Mouse (Mus musculus) stomach, postnatal 0 days (tissue): ENCODE results near the gene Clic5. TPM values are rescaled to one million over a fixed set of nuclear protein-coding genes. Genes with fewer than 3 reads are reported as not detected.

ENCODE experiments used
- ATAC-seq: fragments of 200-750 bp; cut with Nextera tagmentation; 2 replicates; pipeline ENCODE4 v1.8.0; 2017; ENCODE audit not compliant: low FRiP score, low TSS enrichment
- DNase-seq: peaks from one replicate; pipeline ENCODE4 v3.0.0-alpha.2; 2016; ENCODE audit warnings: low spot score
- H3K27ac ChIP-seq: fragments of 300-500 bp; sonication (generic); replicated peaks from 2 replicates; pipeline ENCODE4 v1.5.1; 2014; ENCODE audit warnings: mild to moderate bottlenecking, control low read depth
- H3K27me3 ChIP-seq: fragments of 300-500 bp; sonication (generic); 2 replicates; pipeline ENCODE4 v1.6.1; 2014; ENCODE audit warnings: low read length; ENCODE audit not compliant: control insufficient read depth, insufficient read depth
- H3K36me3 ChIP-seq: fragments of 300-500 bp; sonication (generic); 2 replicates; pipeline ENCODE4 v1.6.1; 2014; ENCODE audit warnings: low read length, mixed read lengths; ENCODE audit not compliant: control insufficient read depth, insufficient read depth
- H3K4me1 ChIP-seq: fragments of 300-500 bp; sonication (generic); replicated peaks from 2 replicates; pipeline ENCODE4 v1.6.1; 2014; ENCODE audit warnings: antibody characterized with exemption; ENCODE audit not compliant: control insufficient read depth, insufficient read depth
- H3K4me2 ChIP-seq: fragments of 300-500 bp; sonication (generic); replicated peaks from 2 replicates; pipeline ENCODE4 v1.6.1; 2014; ENCODE audit warnings: low read depth, mild to moderate bottlenecking, control low read depth, moderate library complexity
- H3K4me3 ChIP-seq: fragments of 300-500 bp; sonication (generic); 2 replicates; pipeline ENCODE4 v1.5.1; 2014; ENCODE audit warnings: low read depth, low read length, control low read depth
- H3K9ac ChIP-seq: fragments of 300-500 bp; sonication (generic); 2 replicates; pipeline ENCODE4 v1.6.1; 2014; ENCODE audit warnings: mild to moderate bottlenecking, low read length, control low read depth, mixed read lengths
- H3K9me3 ChIP-seq: fragments of 300-500 bp; sonication (generic); 2 replicates; pipeline ENCODE4 v1.6.1; 2016; ENCODE audit warnings: low read length; ENCODE audit not compliant: control insufficient read depth
- CTCF ChIP-seq: IDR thresholded peaks from 2 replicates; pipeline ENCODE4 v1.5.1; 2016; ENCODE audit warnings: antibody characterized with exemption, low read depth, mild to moderate bottlenecking, moderate library complexity
- EP300 ChIP-seq: optimal IDR thresholded peaks from 2 replicates; pipeline ENCODE3; 2016; ENCODE audit warnings: antibody characterized with exemption
- WGBS: fragments of 180-500 bp; shearing (Covaris S2); extraction: QIAGEN DNeasy Blood & Tissue Kit; methylation state at CpG from one replicate; pipeline ENCODE4 v1.1.7; 2014; 5-methylcytosine and 5-hydroxymethylcytosine counted together
- polyA plus RNA-seq: library from polyadenylated mRNA; unstranded; fragments of >200 nt; fragmentation: Nextera tagmentation; extraction: Ambion mirVana; gene quantifications from 2 replicates; pipeline ENCODE4 v1.2.1, GENCODE M21; 2015

Gene Clic5
- polyA plus RNA-seq, 1 experiment from 2014 or later: 3.7 TPM

- Histone ChIP-seq H3K9ac (no peak overlapping the region), H3K27ac (peak overlapping the region; percentile 56; the same call in 1 of the 2 replicates), H3K9me3 (no peaks in the 10 kb centered on the region), H3K36me3 (no peaks in the 10 kb centered on the region), H3K4me2 (0 out of 2 replicates have a peak overlapping the region, but pooled peaks have one; percentile 3), H3K4me3 (no peak overlapping the region), H3K27me3 (no peaks in the 10 kb centered on the region), H3K4me1 (peaks cover 2% of the 10 kb centered on the region; the same call in 1 of the 2 replicates)
- DNase-seq (peak; percentile 54), ATAC-seq (peak; percentile 89)
- 67% methylated on average over 17 of the region's 17 CpGs for WGBS
- no peak for TF ChIP-seq EP300
- TF ChIP-seq CTCF: no peak
Measured at GRCm38 (mm10) chr17:44301224-44301811, 112.9 kb downstream of the Clic5 start.

GRCm38 (mm10) chr17:44304076-44304475, 115.7 kb downstream of the Clic5 start:
- Histone ChIP-seq H3K27me3 (no peaks in the 10 kb centered on the region), H3K36me3 (no peaks in the 10 kb centered on the region), H3K9me3 (no peaks in the 10 kb centered on the region), H3K4me2 (no peak overlapping the region), H3K9ac (no peak overlapping the region), H3K27ac (no peak overlapping the region), H3K4me3 (no peak overlapping the region), H3K4me1 (peaks cover 2% of the 10 kb centered on the region; the same call in 1 of the 2 replicates)
- no peak for DNase-seq
- 93% methylated on average over 1 of the region's 1 CpGs for WGBS
- no peak for ATAC-seq
- TF ChIP-seq EP300: no peak
- no peak for TF ChIP-seq CTCF

GRCm38 (mm10) chr17:44309914-44310622, 121.7 kb downstream of the Clic5 start:
- 51% methylated on average over 10 of the region's 10 CpGs for WGBS
- no peak for DNase-seq

GRCm38 (mm10) chr17:44325314-44325713, 136.9 kb downstream of the Clic5 start:
- no peak overlapping the region for H3K4me2 ChIP-seq
- no peak overlapping the region for H3K9ac ChIP-seq
- no peaks in the 10 kb centered on the region for H3K36me3 ChIP-seq
- no peaks in the 10 kb centered on the region for H3K9me3 ChIP-seq
- ATAC-seq: no peak
- TF ChIP-seq EP300: no peak
- no peak for DNase-seq
- 79% methylated on average over 10 of the region's 10 CpGs for WGBS
- no peaks in the 10 kb centered on the region for H3K27me3 ChIP-seq
- no peak overlapping the region for H3K27ac ChIP-seq
- H3K4me1 ChIP-seq: no peaks in the 10 kb centered on the region
- H3K4me3 ChIP-seq: no peak overlapping the region

More at GRCm38 (mm10) chr17:44309914-44310622, 121.7 kb downstream of the Clic5 start:
- no peak for ATAC-seq
- no peak overlapping the region for H3K4me2 ChIP-seq
- H3K9me3 ChIP-seq: no peaks in the 10 kb centered on the region
- H3K36me3 ChIP-seq: no peaks in the 10 kb centered on the region
- H3K4me3 ChIP-seq: no peak overlapping the region
- H3K4me1 ChIP-seq: no peaks in the 10 kb centered on the region
- no peak overlapping the region for H3K9ac ChIP-seq
- H3K27ac ChIP-seq: no peak overlapping the region
- TF ChIP-seq CTCF (no peak), EP300 (no peak)
- H3K27me3 ChIP-seq: no peaks in the 10 kb centered on the region

- Histone ChIP-seq H3K27ac (no peak overlapping the region; the same call in 1 of the 2 replicates), H3K27me3 (no peaks in the 10 kb centered on the region), H3K4me3 (no peak overlapping the region), H3K9ac (no peak overlapping the region), H3K4me1 (no peaks in the 10 kb centered on the region), H3K4me2 (peak overlapping the region; percentile 6), H3K9me3 (no peaks in the 10 kb centered on the region), H3K36me3 (no peaks in the 10 kb centered on the region)
- no peak for DNase-seq
- 23% methylated on average over 10 of the region's 10 CpGs for WGBS
- TF ChIP-seq EP300 (no peak), CTCF (no peak)
- ATAC-seq: peak; percentile 63
Measured at GRCm38 (mm10) chr17:44327279-44328146, 139.1 kb downstream of the Clic5 start.
